Mouse (Mus musculus): ENCODE measurements at regions not wholly inside any gene's neighbourhood (a gene's known extent, or its start where the extent isn't known, plus 50 kb on each side); places are given as distances from the start of the nearest gene placed in this dataset.

DNA sequence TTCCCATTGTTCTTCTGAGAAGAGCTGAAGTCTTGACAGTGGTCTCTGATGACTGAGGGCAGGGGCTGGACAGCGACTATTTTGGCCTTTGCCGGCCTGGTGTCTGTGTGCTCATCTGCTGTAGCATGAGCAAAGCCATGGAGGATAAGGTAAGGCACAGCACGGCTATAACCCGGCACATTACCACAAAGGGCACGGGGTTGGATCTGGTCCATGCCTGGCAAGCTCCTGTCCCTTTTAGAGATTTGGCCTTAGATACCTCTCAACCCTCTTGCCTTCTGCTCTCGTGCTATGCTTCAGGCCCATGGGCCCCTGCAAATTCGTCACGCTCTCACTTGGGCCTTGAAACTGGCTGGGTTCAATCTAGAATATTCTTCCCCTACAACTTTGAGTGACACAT lies 379.0 kb downstream of the Slc4a3 start:
- no peak for TF ChIP-seq CTCF (IDR thresholded peaks at IDR 0.05; ENCODE audit: low read depth, low read length)
- TF ChIP-seq EP300 (IDR thresholded peaks at IDR 0.05; ENCODE audit: insufficient read depth, low read depth, low read length), result no peak
